Mouse (Mus musculus) CH12.LX (cell line): Measurements from ENCODE around the gene 2310061I04Rik. TPM values are rescaled to one million over a fixed set of nuclear protein-coding genes. Genes with fewer than 3 reads are reported as not detected.

Experiments
- DNase-seq: peaks from one replicate; pipeline ENCODE4 v3.0.0-alpha.2; 2013; ENCODE audit errors: extremely low read depth
- H3K27ac ChIP-seq: 2 replicates; pipeline ENCODE4 v1.5.1; 2012; ENCODE audit warnings: low read depth, mild to moderate bottlenecking, control low read depth, moderate library complexity; ENCODE audit not compliant: insufficient read depth
- H3K27me3 ChIP-seq: replicated peaks from 2 replicates; pipeline ENCODE3; 2012; ENCODE audit warnings: inconsistent platforms
- H3K36me3 ChIP-seq, 2 experiments: replicated peaks in 1 of 2; 2 replicates each; pipeline versions ENCODE3 to v1.6.1; 2012; ENCODE audit warnings: inconsistent platforms in 1 of 2, low read length in 1 of 2, mild to moderate bottlenecking in 1 of 2, mixed read lengths in 1 of 2, moderate library complexity in 1 of 2; ENCODE audit not compliant: control insufficient read depth in 1 of 2, insufficient read depth in 1 of 2
- H3K4me1 ChIP-seq, 2 experiments: 2 replicates each; pipeline ENCODE4 v1.6.1; 2012; ENCODE audit warnings: inconsistent platforms in 1 of 2, moderate library complexity in 1 of 2; ENCODE audit not compliant: insufficient read depth in 2 of 2, control insufficient read depth in 1 of 2
- H3K4me2 ChIP-seq: 2 replicates; pipeline ENCODE4 v1.6.1; 2012; ENCODE audit warnings: low read depth, mild to moderate bottlenecking, control low read depth; ENCODE audit not compliant: poor library complexity, insufficient read depth, severe bottlenecking
- H3K4me3 ChIP-seq, 3 experiments: fragments of 150-350 bp in 1 of 3; sonication (generic) in 1 of 3; replicated peaks in 1 of 3; 2 replicates each; pipeline versions ENCODE3 to v1.5.1; 2011 to 2012; ENCODE audit warnings: low read depth in 2 of 3, low read length in 2 of 3, mild to moderate bottlenecking in 2 of 3, moderate library complexity in 2 of 3, control low read depth in 1 of 3, improper control_type of control experiment in 1 of 3, inconsistent platforms in 1 of 3, mixed read lengths in 1 of 3; ENCODE audit not compliant: poor library complexity in 1 of 3
- H3K79me2 ChIP-seq: replicated peaks from 2 replicates; pipeline ENCODE4 v1.6.1; 2012; ENCODE audit warnings: mild to moderate bottlenecking, moderate library complexity; ENCODE audit not compliant: control insufficient read depth, poor library complexity, insufficient read depth, severe bottlenecking; ENCODE audit errors: extremely low read depth
- H3K9ac ChIP-seq: 2 replicates; pipeline ENCODE4 v1.6.1; 2012; ENCODE audit warnings: low read depth, mild to moderate bottlenecking, control low read depth, moderate library complexity; ENCODE audit not compliant: insufficient read depth
- H3K9me3 ChIP-seq: replicated peaks from 2 replicates; pipeline ENCODE3; 2012; ENCODE audit warnings: low read length, inconsistent platforms, mixed read lengths
- BHLHE40 ChIP-seq: IDR thresholded peaks from 2 replicates; pipeline ENCODE4 v1.6.1; 2011; ENCODE audit warnings: mild to moderate bottlenecking, low read depth, low read length, improper control_type of control experiment
- CHD1 ChIP-seq: IDR thresholded peaks from 2 replicates; pipeline ENCODE4 v1.6.1; 2012; ENCODE audit warnings: low read depth, low read length, improper control_type of control experiment, inconsistent platforms
- CHD2 ChIP-seq: IDR thresholded peaks from 2 replicates; pipeline ENCODE4 v1.6.1; 2011; ENCODE audit warnings: low read length, improper control_type of control experiment
- E2F4 ChIP-seq: IDR thresholded peaks from 2 replicates; pipeline ENCODE4 v1.6.1; 2011; ENCODE audit warnings: low read depth, low read length, improper control_type of control experiment; ENCODE audit not compliant: insufficient replicate concordance
- ELF1 ChIP-seq: IDR thresholded peaks from 2 replicates; pipeline ENCODE4 v1.6.1; 2014; ENCODE audit warnings: low read depth, mild to moderate bottlenecking, inconsistent platforms, low read length, improper control_type of control experiment
- EP300 ChIP-seq: IDR thresholded peaks from 2 replicates; pipeline ENCODE4 v1.6.1; 2011; ENCODE audit warnings: low read length, improper control_type of control experiment
- ETS1 ChIP-seq: conservative IDR thresholded peaks from 2 replicates; pipeline ENCODE4 v1.6.1; 2012; ENCODE audit warnings: low read depth, mild to moderate bottlenecking, inconsistent platforms, low read length, improper control_type of control experiment, moderate library complexity
- JUND ChIP-seq: conservative IDR thresholded peaks from 2 replicates; pipeline ENCODE4 v1.6.1; 2011; ENCODE audit warnings: low read depth, low read length, improper control_type of control experiment
- KAT2A ChIP-seq: IDR thresholded peaks from 2 replicates; pipeline ENCODE4 v1.6.1; 2012; ENCODE audit warnings: low read length, improper control_type of control experiment, inconsistent platforms; ENCODE audit not compliant: insufficient replicate concordance
- MAFK ChIP-seq: IDR thresholded peaks from 2 replicates; pipeline ENCODE4 v1.6.1; 2011; ENCODE audit warnings: low read length, improper control_type of control experiment; ENCODE audit not compliant: insufficient replicate concordance
- MAX ChIP-seq: IDR thresholded peaks from 2 replicates; pipeline ENCODE4 v1.6.1; 2011; ENCODE audit warnings: low read length, improper control_type of control experiment
- MEF2A ChIP-seq: IDR thresholded peaks from 2 replicates; pipeline ENCODE4 v1.6.1; 2014; ENCODE audit warnings: low read depth, mild to moderate bottlenecking, inconsistent platforms, low read length, improper control_type of control experiment, borderline replicate concordance
- MYC ChIP-seq: IDR thresholded peaks from 2 replicates; pipeline ENCODE4 v1.6.1; 2011; ENCODE audit warnings: low read depth, mild to moderate bottlenecking, improper control_type of control experiment, low read length
- POLR2A ChIP-seq: IDR thresholded peaks from 2 replicates; pipeline ENCODE4 v1.6.1; 2011; ENCODE audit warnings: low read depth, mild to moderate bottlenecking, improper control_type of control experiment, low read length
- POLR2AphosphoS2 ChIP-seq: IDR thresholded peaks from 2 replicates; pipeline ENCODE4 v1.6.1; 2011; ENCODE audit warnings: low read depth, low read length, improper control_type of control experiment
- RCOR1 ChIP-seq: conservative IDR thresholded peaks from 2 replicates; pipeline ENCODE4 v1.6.1; 2012; ENCODE audit warnings: low read depth, mild to moderate bottlenecking, inconsistent platforms, low read length, improper control_type of control experiment
- SMC3 ChIP-seq: IDR thresholded peaks from 2 replicates; pipeline ENCODE4 v1.6.1; 2011; ENCODE audit warnings: low read depth, low read length, improper control_type of control experiment
- TBP ChIP-seq: conservative IDR thresholded peaks from 2 replicates; pipeline ENCODE4 v1.6.1; 2011; ENCODE audit warnings: low read depth, low read length, improper control_type of control experiment
- USF1 ChIP-seq: IDR thresholded peaks from 2 replicates; pipeline ENCODE4 v1.6.1; 2014; ENCODE audit warnings: low read depth, mild to moderate bottlenecking, inconsistent platforms, low read length, improper control_type of control experiment
- ZKSCAN1 ChIP-seq: IDR thresholded peaks from 2 replicates; pipeline ENCODE4 v1.6.1; 2012; ENCODE audit warnings: low read depth, inconsistent platforms, low read length, improper control_type of control experiment, borderline replicate concordance
- ZMIZ1 ChIP-seq: IDR thresholded peaks from 2 replicates; pipeline ENCODE4 v1.6.1; 2012; ENCODE audit warnings: low read depth, mild to moderate bottlenecking, inconsistent platforms, low read length, improper control_type of control experiment
- ZNF384 ChIP-seq: IDR thresholded peaks from 2 replicates; pipeline ENCODE4 v1.6.1; 2012; ENCODE audit warnings: low read depth, low read length, improper control_type of control experiment, inconsistent platforms
- dilution Hi-C: fragments of 300-500 bp; cut with MboI; formaldehyde crosslinking; loops from 2 replicates; pipeline ENCODE4 v1.14.3; 2020; ENCODE audit warnings: low sequenced_read_pairs; ENCODE audit not compliant: extremely low pct_unique_long_range_greater_than_20kb, extremely low pct_ligation_motif_present
- in situ Hi-C: fragments of 300-500 bp; cut with MboI; formaldehyde crosslinking; loops from 3 replicates; pipeline ENCODE4 v1.14.3; 2019; ENCODE audit warnings: low sequenced_read_pairs, low pct_ligation_motif_present, low pct_unique_long_range_greater_than_20kb, mixed read lengths
- polyA plus RNA-seq: library from polyadenylated mRNA; unstranded; fragments of >175 nt; gene quantifications from 2 replicates; pipeline ENCODE4 v1.2.1, GENCODE M21; 2012; ENCODE audit warnings: low read depth; ENCODE audit not compliant: insufficient read length
- total RNA-seq, 2 experiments: library from RNA; depleted of rRNA; stranded (reverse); fragments of 300-350 nt in 1 of 2; fragments of >200 nt in 1 of 2; gene quantifications; 2 replicates each; pipeline ENCODE4 v1.2.3; 2012 to 2014

Gene 2310061I04Rik
- total and polyA plus RNA-seq, 3 experiments: 5.7 to 46.4 (median 8.7) TPM

- no peaks in the 10 kb centered on the region for H3K9me3 ChIP-seq
- peaks cover 23 to 57% of the 10 kb centered on the region in 2 experiments for H3K36me3 ChIP-seq
- in situ Hi-C loops (no loop called here), dilution Hi-C loops (no loop called here)
- peaks cover 49% of the 10 kb centered on the region for H3K79me2 ChIP-seq
- peak overlapping the region; percentile 97 for H3K4me2 ChIP-seq
- peak; percentile 49 for DNase-seq
- peak overlapping the region; percentile 78 for H3K27ac ChIP-seq
- H3K27me3 ChIP-seq: no peaks in the 10 kb centered on the region
- peak overlapping the region; percentile 63 to 78 (median 77) for H3K4me3 ChIP-seq
- peak overlapping the region; percentile 100 for H3K9ac ChIP-seq
- TF ChIP-seq KAT2A (no peak), CHD1 (peak; percentile 98), USF1 (no peak), ZKSCAN1 (no peak), ZNF384 (peak; percentile 67; the same call in 1 of the 2 replicates), E2F4 (no peak), POLR2A (peak; percentile 53), ZMIZ1 (peak; percentile 19; the same call in 1 of the 2 replicates), ETS1 (no peak), EP300 (no peak), ELF1 (no peak), SMC3 (no peak), MAX (no peak), POLR2AphosphoS2 (peak; percentile 90), CHD2 (no peak), MEF2A (peak; percentile 46; the same call in 1 of the 2 replicates), TBP (0 out of 2 replicates have a peak, but pooled peaks have one; percentile 60), MAFK (no peak; the same call in 1 of the 2 replicates), RCOR1 (0 out of 2 replicates have a peak, but pooled peaks have one; percentile 63), BHLHE40 (no peak), JUND (no peak), MYC (0 out of 2 replicates have a peak, but pooled peaks have one; percentile 5)
- peaks cover 6 to 56% of the 10 kb centered on the region in 2 experiments; a peak in 3 of 4 replicates for H3K4me1 ChIP-seq
These were observed 21.2 kb upstream of the 2310061I04Rik start for GRCm38 (mm10) chr17:35918276-35919059.
